Mouse (Mus musculus) hindbrain, embryonic 11.5 days (tissue): ENCODE data around the gene Olfr223. TPM values are rescaled to one million over a fixed set of nuclear protein-coding genes. Genes with fewer than 3 reads are reported as not detected.

ENCODE experiments used
- ATAC-seq: fragments of 200-750 bp; cut with Nextera tagmentation; 2 replicates; pipeline ENCODE4 v1.8.0; 2017; ENCODE audit warnings: mild to moderate bottlenecking, moderate TSS enrichment, moderate library complexity; ENCODE audit not compliant: low FRiP score
- DNase-seq: peaks from one replicate; pipeline ENCODE4 v3.0.0-alpha.2; 2015; ENCODE audit warnings: low spot score
- H3K27ac ChIP-seq: fragments of 300-500 bp; sonication (generic); 2 replicates; pipeline ENCODE4 v1.5.1; 2014; ENCODE audit warnings: mild to moderate bottlenecking, low read depth, low read length
- H3K27me3 ChIP-seq: fragments of 300-500 bp; sonication (generic); 2 replicates; pipeline ENCODE4 v1.6.1; 2014; ENCODE audit warnings: mild to moderate bottlenecking, low read length, moderate library complexity, mixed read lengths; ENCODE audit not compliant: control insufficient read depth, insufficient read depth
- H3K36me3 ChIP-seq: fragments of 300-500 bp; sonication (generic); 2 replicates; pipeline ENCODE4 v1.6.1; 2014; ENCODE audit warnings: mild to moderate bottlenecking, low read length, moderate library complexity, mixed read lengths; ENCODE audit not compliant: control insufficient read depth, insufficient read depth
- H3K4me1 ChIP-seq: fragments of 300-500 bp; sonication (generic); replicated peaks from 2 replicates; pipeline ENCODE4 v1.6.1; 2014; ENCODE audit warnings: low read length, mixed read lengths; ENCODE audit not compliant: control insufficient read depth, insufficient read depth
- H3K4me2 ChIP-seq: fragments of 300-500 bp; sonication (generic); replicated peaks from 2 replicates; pipeline ENCODE4 v1.6.1; 2014; ENCODE audit warnings: mild to moderate bottlenecking, low read depth, low read length
- H3K4me3 ChIP-seq: fragments of 300-500 bp; sonication (generic); 2 replicates; pipeline ENCODE4 v1.5.1; 2014; ENCODE audit warnings: low read depth, low read length
- H3K9ac ChIP-seq: fragments of 300-500 bp; sonication (generic); 2 replicates; pipeline ENCODE4 v1.6.1; 2014; ENCODE audit warnings: low read depth, low read length
- H3K9me3 ChIP-seq: fragments of 300-500 bp; sonication (generic); 2 replicates; pipeline ENCODE4 v1.6.1; 2016; ENCODE audit warnings: low read length; ENCODE audit not compliant: control insufficient read depth
- WGBS: fragments of 180-500 bp; shearing (Covaris S2); extraction: QIAGEN DNeasy Blood & Tissue Kit; methylation state at CpG from one replicate; pipeline ENCODE4 v1.1.7; 2014; 5-methylcytosine and 5-hydroxymethylcytosine counted together
- polyA plus RNA-seq: library from polyadenylated mRNA; unstranded; fragments of >200 nt; fragmentation: Nextera tagmentation; extraction: Ambion mirVana; gene quantifications from 2 replicates; pipeline ENCODE4 v1.2.1, GENCODE M21; 2014

The Olfr223 gene
- polyA plus RNA-seq, result not detected in 2 replicates

DNA sequence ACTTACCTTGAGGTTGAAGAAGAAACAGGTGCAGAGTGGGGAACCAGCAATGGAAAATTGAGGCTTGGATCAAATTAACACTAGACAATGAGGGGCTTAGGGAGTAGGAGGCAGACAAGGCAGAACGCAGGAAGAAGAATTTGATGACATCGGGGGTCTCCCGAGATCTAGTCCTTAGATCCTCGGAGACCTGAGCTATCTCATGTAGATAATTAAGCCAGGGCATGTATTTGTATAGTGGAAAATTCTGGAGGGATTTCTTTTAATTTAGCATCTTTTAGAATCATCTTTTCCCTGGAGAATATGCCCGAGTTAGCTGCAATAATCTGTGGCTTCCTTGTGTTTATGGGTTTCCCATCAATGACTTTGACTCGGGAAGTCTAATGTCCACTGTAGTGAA is at the start of gene Olfr223:
Olfr223 (minus strand) TSS at position 101 of the 400 bp plus-strand sequence.
- Histone ChIP-seq H3K27me3 (no peaks in the 10 kb centered on the region), H3K4me3 (no peak within 1 kb of the TSS), H3K4me2 (no peak within 1 kb of the TSS), H3K9me3 (no peaks in the 10 kb centered on the region), H3K36me3 (no peaks in the 10 kb centered on the region), H3K4me1 (no peaks in the 10 kb centered on the region), H3K9ac (no peak within 1 kb of the TSS), H3K27ac (no peak within 1 kb of the TSS)
- no peak for ATAC-seq
- 81% methylated on average over 6 of the region's 6 CpGs for WGBS
- no peak for DNase-seq

DNA sequence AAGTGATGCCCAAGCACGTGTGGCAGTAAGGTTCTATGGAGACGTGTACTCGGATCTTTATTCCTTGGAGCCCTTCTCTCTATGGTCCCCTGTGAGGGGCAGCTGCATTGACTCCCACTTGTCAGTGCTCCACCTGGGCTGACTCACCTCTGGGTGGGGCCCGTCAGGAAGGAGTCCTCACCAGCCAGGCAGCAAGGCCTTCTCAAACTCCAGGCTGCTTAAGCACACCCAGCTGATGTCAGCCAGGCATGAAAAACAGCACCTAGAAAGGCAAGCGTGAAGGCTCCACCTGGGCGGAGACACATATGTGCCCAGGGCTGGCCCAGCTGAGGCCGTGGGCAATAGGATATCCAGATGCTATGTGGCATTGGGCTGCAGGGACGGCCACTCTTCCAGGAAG is 49.3 kb upstream of the Olfr223 start:
- Histone ChIP-seq H3K9me3 (no peaks in the 10 kb centered on the region), H3K27ac (no peak overlapping the region), H3K4me3 (no peak overlapping the region), H3K9ac (no peak overlapping the region), H3K4me1 (no peaks in the 10 kb centered on the region), H3K4me2 (no peak overlapping the region), H3K27me3 (no peaks in the 10 kb centered on the region), H3K36me3 (no peaks in the 10 kb centered on the region)
- 84% methylated on average over 8 of the region's 8 CpGs for WGBS
- ATAC-seq (no peak), DNase-seq (no peak)

DNA sequence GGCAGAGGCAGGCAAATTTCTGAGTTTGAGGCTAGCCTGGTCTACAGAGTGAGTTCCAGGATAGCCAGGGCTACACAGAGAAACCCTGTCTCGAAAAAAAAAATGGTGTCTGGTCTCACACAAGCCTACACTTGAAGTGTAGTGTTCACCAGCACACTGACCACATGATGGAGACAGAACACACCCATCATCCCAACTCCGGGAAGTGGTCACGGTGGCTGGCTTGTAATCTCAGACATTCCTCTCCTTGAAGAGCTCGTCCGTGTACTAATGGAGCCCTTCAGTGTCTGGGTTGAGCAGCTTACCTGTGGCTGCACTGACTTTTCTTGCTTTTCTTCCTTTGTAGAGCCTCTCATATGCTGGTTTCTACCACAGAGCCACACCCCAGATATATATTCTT is 48.1 kb upstream of the Olfr223 start:
- Histone ChIP-seq H3K4me2 (no peak overlapping the region), H3K36me3 (no peaks in the 10 kb centered on the region), H3K27me3 (no peaks in the 10 kb centered on the region), H3K4me3 (no peak overlapping the region), H3K4me1 (no peaks in the 10 kb centered on the region), H3K9ac (no peak overlapping the region), H3K27ac (no peak overlapping the region), H3K9me3 (no peaks in the 10 kb centered on the region)
- ATAC-seq (no peak), DNase-seq (no peak)
- 82% methylated on average over 5 of the region's 5 CpGs for WGBS

DNA sequence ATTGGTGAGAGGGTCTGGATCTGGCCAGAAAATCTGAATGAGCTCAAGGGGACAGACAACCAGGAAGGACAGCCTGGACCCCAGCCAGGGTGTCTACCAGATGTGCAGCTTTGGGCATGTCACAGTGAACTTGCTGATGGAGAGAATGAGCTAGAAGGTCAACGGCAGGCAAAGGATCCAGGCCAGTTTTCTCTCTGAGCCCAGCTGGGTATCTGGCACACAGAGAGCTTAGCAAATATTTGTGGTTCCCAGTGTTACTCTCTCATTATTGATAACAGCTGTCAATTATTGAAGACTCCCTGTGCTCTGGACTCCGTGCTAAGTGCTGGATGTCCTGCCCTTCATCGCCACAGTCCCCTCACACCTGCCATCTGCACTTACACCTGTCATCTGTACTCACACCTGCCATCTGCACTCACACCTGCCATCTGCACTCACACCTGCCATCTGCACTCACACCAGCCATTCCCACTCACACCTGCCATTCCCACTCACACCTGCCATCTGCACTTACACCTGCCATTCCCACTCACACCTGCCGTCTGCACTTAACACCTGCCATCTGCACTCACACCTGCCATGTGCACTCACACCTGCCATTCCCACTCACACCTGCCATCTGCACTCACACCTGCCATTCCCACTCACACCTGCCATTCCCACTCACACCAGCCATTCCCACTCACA is 47.0 kb upstream of the Olfr223 start:
- H3K27ac ChIP-seq, result no peak overlapping the region
- no peak overlapping the region for H3K4me3 ChIP-seq
- DNase-seq (no peak), ATAC-seq (no peak)
- H3K4me2 ChIP-seq, result no peak overlapping the region
- no peak overlapping the region for H3K9ac ChIP-seq
- 90% methylated on average over 4 of the region's 4 CpGs for WGBS
- no peaks in the 10 kb centered on the region for H3K4me1 ChIP-seq
- no peaks in the 10 kb centered on the region for H3K9me3 ChIP-seq
- no peaks in the 10 kb centered on the region for H3K27me3 ChIP-seq
- H3K36me3 ChIP-seq, result no peaks in the 10 kb centered on the region

DNA sequence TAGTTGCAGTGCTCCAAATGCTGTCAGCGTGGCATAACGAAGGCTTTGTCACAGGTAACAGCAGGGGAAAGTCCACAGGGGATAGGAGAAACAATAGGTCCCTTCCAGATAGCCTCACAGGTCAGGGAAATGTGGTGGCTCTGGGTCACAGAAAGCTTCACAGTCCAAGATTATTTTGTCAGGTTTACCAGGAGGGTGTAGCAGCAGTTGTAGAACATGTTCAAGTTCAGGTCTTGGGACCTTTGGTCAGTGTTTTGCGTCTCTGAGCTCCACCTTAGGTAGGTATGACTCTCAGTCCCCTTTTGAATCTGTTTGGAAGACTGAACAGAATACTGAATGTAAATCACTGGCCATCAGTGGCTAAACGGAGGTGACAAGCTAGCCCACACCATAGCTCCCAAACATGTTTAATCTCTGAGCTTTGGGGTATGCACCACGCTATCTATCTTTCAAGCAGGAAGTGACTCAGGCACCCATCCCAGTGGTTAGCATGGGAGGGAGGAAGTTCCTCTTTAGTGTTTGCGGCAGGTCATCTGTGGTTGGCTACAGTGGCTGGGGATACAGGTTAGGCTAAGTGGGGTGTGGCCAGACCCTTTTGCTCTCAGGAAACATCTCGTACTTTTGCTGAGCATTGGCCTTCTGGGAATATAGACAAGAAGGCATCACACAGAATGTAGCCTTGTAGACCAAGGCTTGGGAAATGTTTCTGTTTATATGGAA is 43.8 kb upstream of the Olfr223 start:
- Histone ChIP-seq H3K27ac (no peak overlapping the region), H3K27me3 (no peaks in the 10 kb centered on the region), H3K36me3 (no peaks in the 10 kb centered on the region), H3K9ac (no peak overlapping the region), H3K4me2 (no peak overlapping the region), H3K4me1 (no peaks in the 10 kb centered on the region), H3K4me3 (no peak overlapping the region), H3K9me3 (no peaks in the 10 kb centered on the region)
- no peak for ATAC-seq
- DNase-seq, result no peak
- WGBS, result 75% methylated on average over 7 of the region's 7 CpGs

DNA sequence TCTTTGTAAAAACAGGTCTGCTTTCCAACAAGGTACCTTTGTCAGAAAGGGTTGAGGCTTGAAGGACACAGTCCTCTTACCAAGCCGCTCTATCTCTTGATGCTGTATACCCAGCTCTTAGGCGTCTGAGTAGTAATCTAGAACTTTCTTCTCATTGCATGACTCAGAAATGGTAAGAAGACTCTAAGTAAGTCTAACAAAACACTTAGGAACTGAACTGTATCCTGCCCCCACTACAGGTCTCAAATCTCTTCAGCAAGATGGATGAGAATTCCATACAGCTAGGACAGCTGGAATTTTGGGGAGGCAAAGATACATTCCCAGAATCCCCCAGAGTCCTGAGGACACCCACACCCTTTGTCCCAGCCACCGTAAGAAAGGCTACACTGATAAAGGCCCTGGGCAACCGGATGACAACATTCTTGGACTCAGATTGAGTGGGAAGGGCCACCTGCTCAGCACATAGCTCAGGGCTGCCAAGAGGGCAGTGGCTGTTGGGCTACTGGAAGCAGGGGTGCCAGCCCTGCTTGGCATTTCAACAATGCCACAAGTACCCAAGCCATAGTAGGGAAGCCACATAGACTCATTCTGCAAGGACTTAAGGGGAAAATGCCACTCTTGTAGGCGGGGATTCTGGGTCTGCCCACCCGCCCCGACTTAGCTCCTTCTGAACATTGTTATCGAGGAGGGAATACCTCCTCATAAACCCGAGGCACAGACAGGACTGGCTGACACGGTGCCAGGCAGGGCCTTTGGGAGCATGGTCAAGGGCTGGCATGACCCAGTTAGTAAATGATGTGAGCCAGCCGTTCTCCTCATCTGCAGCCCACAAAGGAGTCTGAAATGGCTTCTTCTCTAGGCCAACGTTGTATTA is 43.0 kb upstream of the Olfr223 start:
- no peak for DNase-seq
- Histone ChIP-seq H3K36me3 (no peaks in the 10 kb centered on the region), H3K9ac (no peak overlapping the region), H3K4me3 (no peak overlapping the region), H3K27ac (no peak overlapping the region), H3K9me3 (no peaks in the 10 kb centered on the region), H3K27me3 (no peaks in the 10 kb centered on the region), H3K4me2 (no peak overlapping the region), H3K4me1 (no peaks in the 10 kb centered on the region)
- 84% methylated on average over 12 of the region's 12 CpGs for WGBS
- ATAC-seq, result no peak

DNA sequence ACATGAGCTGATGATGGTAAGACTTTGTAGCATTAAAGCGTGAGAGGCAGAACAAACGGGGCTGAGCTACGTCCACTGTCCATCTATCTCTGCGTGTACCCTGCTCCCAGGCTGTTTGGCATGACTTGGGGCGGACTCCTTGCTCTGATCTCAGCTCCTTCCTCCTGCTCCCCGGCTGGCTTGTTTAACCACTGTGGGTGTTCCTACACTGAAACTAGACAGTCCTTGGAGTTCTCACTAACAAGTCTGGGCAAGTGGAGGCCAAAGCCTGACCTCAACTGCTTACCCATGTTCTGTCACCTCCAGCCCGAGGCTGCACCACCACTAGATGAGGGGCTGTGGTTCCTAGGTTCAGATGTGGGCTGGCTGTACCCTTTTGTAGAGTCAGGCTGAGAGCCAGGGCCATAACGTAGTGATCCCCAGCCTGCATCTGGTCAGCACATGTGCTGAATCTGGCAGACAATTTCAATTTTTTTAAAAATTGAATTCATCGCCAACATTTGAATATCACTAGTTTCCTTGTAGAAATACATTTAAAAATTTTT is 42.2 kb upstream of the Olfr223 start:
- WGBS, result 83% methylated on average over 9 of the region's 9 CpGs
- no peaks in the 10 kb centered on the region for H3K9me3 ChIP-seq
- H3K27ac ChIP-seq, result no peak overlapping the region
- no peak overlapping the region for H3K4me2 ChIP-seq
- no peaks in the 10 kb centered on the region for H3K36me3 ChIP-seq
- H3K9ac ChIP-seq, result no peak overlapping the region
- no peaks in the 10 kb centered on the region for H3K4me1 ChIP-seq
- H3K27me3 ChIP-seq, result no peaks in the 10 kb centered on the region
- H3K4me3 ChIP-seq, result no peak overlapping the region
- no peak for DNase-seq
- no peak for ATAC-seq

DNA sequence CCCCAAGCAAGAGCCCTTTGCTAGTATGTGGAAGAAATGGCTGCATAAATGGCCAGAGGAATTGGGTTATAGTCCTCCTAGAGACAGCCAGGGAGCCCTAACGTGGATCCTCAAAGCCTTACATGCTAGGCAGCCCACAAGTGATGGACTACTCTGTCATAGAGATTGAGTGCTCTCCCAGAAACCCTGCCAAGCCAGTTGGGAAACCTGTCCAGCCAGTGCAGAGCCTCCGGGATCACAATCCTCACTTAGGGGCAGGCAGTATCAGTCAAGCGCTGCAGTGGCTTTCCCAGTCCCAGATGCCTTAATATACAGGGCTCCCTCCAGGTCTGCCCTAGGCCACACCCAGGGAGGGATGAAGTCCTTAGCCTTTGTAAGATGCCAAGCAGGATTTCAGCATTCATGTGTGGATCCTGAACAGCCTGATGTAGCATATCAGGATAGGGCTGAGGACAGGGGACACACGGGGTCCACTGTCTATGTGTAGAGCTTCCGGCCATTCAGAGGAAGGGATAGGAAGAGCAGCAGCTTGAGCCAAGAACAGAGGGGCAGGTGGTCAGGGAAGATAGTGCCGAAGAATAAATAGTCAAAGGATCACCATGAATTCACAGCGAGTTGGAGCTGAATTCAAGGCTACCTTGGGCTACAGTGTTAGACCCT is 41.0 kb upstream of the Olfr223 start:
- no peaks in the 10 kb centered on the region for H3K9me3 ChIP-seq
- no peak overlapping the region for H3K4me2 ChIP-seq
- H3K9ac ChIP-seq, result no peak overlapping the region
- H3K36me3 ChIP-seq, result no peaks in the 10 kb centered on the region
- WGBS, result 86% methylated on average over 7 of the region's 7 CpGs
- no peaks in the 10 kb centered on the region for H3K4me1 ChIP-seq
- no peak for ATAC-seq
- H3K27ac ChIP-seq, result no peak overlapping the region
- DNase-seq, result no peak
- no peaks in the 10 kb centered on the region for H3K27me3 ChIP-seq
- no peak overlapping the region for H3K4me3 ChIP-seq
